Mouse (Mus musculus) layer of hippocampus, adult 8-10 months (tissue): ENCODE measurements around the gene Nxpe3. TPM values are rescaled to one million over a fixed set of nuclear protein-coding genes. Genes with fewer than 3 reads are reported as not detected.
A peak's percentile ranks its signal among the peaks of the same experiment; 100 is the strongest.
"Not testable (repeated sequence)": the region's sequence is repeated elsewhere in the genome, so short reads cannot be mapped to it uniquely, and the experiment has no call there.

Experiments used
- DNase-seq, 2 experiments: peaks; one replicate each; pipeline ENCODE4 v3.0.0; 2022; ENCODE audit warnings: low spot score in 2 of 2
- total RNA-seq, 4 experiments: library from RNA; stranded (reverse); gene quantifications; 2 replicates each; pipeline ENCODE4 v1.2.4; 2022

Nxpe3 gene
- total RNA-seq, 4 experiments from 2014 or later: 12.6 to 13.0 (median 12.8) TPM

DNA sequence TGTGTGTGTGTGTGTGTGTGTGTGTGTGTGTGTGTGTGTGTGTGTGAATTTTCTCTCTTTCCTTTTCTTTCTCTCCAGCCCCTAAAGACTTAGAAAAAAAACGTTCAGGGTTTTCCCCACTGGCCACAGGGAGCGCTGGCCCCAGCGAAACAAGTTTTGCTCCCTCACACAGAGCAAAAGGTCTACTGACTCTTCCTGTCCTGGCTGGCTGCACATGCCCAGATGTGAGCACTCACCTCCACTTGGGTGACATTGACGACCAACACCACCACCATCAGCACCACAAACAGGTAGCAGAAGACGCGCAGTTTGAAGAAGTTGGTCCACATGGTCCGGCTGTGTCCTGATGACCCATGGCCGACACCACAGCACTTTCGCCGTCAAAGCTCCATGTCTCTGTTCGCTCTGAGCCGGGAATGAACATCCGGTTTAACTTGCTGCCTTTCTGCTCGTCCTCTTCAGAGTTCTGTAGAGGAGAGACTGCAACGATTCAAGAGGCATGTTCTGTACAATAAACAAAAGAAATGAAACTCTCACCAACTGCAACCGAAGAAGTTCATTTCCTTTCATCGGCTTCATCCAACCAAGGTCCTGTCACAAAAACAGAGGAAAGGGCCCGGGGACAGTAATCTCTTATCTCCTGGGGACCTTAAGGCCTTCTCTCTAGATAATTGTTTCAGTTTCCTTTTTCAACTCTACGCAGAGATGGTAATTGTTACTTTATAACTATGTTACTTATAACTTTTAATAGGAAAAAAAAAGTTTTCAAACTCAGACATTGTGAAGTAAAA, 4.5 kb downstream of the Nxpe3 start:
- DNase-seq: no peak

DNA sequence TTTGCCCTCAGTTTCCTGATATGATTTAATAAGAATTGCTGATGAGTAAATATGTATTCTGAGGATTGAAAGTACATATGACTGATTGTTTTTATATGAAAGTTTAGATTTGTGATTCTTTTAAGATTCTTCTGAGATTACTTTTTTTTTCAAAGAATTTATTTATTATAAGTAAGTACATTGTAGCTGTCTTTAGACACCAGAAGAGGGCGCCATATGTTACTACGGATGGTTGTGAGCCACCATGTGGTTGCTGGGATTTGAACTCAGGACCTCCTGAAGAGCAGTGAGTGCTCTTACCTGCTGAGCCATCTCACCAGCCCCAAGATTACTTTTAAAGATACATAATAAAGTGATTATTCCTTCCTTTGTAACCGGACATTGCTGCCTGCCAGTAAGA, 5.6 kb downstream of the Nxpe3 start:
- DNase-seq: no peak

DNA sequence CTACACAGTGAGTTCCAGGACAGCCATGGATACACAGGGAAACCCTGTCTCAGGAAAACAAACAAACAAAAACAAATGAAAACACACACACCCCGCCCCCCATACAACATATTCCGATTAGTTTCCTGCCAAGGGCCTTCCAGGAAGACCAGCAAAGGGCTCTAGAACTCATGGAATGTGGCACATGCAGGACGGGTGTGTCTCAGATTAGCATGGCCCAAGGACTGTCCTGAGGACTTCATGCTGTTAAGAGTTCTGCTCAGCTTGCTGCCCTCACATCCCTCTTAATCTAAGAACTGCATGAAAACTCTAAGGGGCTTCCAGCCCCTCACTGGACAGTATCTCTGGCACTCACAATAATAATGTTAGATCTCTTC, 6.5 kb downstream of the Nxpe3 start:
- DNase-seq: no peak

DNA sequence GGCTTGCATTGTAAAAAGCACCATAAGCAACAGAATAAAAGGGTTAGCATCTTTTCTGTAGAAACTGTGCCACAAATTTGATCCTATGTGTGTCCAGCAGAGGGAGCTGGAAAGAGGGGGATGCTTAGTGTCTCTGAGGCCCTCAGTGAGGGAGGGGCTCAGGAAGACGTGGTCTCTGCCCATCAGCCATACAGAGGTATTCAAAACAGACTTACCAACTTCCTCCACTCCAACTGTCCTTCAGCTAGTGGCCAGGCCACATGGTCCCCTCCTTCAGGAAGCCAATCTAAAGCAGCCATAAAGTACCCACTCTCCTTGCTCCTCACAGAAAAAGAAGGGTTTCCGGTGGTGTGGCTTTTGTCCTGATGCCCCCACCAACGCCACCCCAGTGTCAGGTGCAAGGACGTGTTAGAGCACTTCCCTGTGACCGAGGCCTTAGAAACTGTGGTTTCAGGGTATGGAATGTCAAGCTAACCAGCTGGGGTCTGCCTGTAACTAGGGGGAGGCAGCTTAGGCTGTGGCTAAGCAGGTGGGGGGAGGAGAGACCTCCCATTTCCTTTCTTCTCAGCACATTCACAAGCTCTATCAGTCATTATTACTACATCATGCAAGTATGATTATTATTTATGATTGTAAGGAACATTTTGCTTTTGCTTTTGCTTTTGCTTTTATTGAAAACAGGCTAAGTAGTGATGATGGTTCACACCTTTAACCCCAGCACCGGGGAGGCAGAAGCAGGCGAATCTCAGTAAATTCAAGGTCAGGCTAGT, 7.1 kb downstream of the Nxpe3 start:
- no peak for DNase-seq

DNA sequence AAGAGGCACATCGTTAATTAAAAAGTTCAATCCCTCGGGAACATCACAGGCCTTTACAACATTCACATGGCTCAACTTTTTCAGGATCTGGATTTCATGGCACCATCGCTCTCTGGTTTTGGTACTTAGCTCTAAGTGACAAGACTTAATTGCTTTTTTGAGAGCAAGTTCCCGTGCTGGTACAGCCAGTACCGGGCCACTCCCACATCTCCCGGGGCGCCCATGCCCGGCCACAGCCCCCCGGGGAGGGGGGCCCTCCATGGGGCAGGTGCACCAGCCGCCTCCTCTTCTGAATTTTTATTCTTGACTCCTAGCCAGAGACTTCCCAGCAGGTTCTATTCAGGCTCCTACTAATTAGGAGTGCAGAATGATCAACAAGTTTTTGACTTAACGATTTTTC, 10.8 kb downstream of the Nxpe3 start:
- DNase-seq: no peak

DNA sequence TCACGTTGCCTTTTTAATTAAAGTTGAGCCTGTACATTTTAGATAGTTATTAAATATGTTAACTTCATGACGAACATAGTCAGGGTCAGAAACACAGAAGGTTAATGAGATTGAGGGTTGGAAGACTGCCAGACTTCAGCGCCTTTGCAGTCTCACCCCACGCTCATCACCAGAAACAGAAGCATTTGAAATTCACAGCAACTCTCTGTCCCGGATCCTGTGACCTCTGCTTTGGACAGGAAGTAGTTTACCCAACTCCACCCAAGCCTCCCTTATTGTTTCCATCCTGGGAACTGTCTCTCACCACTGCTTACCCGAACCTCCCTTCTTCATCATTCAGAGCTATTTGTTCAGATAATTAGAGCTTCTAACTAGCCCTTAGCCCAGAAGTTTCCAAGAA, 19.1 kb downstream of the Nxpe3 start:
- no peak for DNase-seq

DNA sequence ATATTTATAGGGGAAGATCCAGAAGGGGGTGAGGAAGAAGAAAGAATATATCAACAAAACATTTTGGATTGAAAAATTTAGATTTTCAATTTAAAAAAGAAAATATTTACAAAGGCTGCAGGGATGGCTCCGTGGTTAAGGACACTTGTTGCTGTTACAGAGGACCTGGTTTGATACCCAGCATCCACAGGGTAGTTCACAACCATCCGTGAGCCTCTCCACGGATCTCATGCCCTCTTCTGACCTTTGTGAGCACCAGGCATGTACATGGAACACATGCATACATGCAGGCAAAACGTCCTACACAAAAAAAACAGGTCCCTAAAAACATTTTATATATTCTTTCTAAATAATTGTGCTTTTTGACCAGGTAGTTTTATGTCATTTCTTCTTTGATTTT, 31.3 kb downstream of the Nxpe3 start:
- DNase-seq: no peak

DNA sequence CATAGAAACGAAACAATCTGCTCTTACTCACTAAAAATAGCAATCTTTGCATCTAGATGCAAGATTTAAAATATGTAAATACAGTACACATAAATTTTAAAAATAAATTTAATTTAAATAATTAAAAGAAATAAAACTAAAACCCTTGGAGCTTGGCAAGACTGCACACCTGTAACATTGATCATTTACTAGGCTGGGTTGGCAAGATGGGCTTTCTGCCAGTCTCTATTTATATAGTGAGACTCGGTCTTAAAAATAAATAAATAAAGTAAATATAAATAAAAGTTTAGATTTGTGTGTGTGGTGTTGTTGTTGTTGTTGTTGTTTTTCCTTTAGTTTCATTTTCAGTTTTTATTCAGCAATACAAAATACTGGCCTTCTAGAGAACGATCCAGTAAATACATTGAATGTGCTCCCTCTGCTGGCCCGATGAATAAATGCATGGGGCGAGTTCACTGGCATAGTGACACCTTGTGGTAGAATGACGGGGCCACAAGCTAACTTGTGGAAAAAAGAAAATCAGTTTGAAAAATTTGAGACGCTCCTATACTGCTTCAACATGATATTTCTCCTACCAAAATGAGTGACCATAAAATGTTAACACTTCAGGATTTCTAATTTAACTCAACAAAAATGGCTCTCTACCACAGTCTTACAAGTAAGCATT, 31.8 kb downstream of the Nxpe3 start:
- DNase-seq: peak; percentile 48 to 74

DNA sequence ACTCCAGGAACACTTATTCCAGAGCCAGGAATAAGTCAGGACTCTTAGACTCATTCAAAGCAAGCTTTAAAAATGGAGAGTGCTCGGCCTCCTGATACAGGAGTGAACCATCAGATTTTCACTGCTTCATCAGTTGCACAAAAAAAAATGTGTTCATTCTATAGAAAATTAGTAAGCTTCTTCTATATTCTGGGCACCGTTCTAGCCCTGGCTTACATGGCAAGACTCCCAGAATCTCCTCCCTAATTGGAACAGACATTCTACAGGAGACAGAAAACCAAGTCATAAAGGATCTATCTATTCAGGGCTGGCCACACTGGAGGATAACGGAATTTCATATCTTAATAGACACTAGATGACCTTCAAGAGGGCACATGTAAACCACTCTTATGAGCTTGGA, 34.0 kb downstream of the Nxpe3 start:
- DNase-seq: no peak

DNA sequence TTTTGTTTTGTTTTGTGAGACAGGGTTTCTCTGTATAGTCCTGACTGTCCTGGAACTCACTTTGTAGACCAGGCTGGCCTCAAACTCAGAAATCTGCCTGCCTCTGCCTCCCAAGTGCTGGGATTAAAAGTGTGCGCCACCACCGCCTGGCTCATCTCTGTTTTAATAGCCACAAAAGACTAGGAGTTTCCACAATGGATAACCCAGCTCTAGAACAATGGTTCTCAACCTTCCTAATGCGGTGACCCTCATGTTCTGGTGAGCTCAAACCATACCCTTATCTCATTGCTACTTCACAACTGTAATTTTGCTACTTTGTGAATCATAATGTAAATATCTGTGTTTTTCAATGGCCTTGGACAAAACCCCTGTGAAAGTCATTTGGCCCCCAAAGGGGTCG, 35.7 kb downstream of the Nxpe3 start:
- not testable (repeated sequence) for DNase-seq

DNA sequence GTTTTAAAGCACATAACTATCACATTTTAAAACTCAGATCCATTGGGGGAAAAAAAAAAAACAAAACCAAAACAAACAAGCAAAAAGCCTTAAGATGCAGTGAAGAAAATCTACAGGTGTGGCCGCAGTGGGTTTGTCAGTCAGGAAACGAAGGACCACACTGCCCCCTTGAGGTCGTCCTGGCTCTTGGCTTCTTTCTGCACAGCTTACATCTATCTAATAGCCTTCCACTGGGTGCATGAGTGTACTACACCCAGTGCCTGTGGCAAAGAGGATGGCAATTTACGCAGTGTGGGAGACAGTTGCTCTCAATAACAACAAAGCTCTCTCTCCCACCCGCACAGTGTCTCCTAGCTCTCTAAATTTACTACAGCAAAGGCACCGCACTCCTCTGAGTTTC, 36.6 kb downstream of the Nxpe3 start:
- DNase-seq: peak in 1 of 2 experiments; percentile 64

DNA sequence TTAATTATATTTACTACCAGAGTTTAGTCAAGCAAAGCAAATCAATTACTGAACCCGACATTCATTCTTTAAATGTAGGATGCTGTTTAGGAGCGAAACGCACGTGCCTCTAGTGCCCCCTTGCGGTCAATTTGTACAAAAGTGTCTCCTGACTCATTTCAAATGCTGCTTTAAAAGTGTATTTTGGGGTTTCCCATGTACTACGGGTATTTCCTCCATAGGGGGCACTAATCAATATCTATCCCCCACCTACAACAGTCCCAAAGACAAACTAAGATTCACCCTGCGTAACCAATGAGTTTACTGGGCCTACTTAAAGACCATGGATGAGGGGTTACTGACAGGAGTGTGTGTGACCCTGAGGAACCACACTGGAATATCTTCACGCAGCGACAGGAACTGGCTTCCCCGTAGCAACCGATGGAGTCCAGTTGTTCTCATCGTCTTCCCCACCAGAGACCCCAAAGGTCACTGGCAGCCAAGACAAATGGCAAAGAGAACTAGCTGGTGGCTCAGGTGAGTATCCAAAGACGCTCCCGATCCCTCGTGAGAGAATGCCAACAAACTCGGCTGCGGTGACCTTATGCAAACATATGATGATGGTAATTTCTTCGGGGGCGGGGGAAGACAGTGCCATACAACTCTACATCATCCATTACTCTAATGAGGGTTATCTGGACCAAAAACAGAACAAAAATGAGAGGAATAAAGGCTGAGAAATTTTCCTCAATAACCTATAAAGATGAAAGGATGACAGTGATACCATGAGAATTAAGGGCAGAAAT, 42.0 kb downstream of the Nxpe3 start:
- peak; percentile 47 to 74 for DNase-seq

DNA sequence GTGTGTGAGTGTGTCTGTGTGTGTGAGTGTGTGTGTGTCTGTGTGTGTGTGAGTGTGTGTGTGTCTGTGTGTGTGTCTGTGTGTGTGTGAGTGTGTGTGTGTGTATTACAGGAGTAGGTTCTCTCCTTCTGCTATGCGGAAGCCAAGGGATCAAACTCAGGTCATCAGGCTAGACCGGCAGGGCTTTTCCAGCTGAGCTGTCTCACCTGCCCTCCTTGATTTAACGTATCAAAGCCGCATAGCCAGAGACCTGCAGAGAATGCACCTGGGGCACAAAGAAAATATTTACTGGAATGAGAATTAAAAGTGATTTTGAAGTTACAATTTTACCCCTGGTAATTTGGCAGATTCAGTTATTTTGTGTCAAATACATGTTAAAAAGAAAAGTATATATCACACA, 42.6 kb downstream of the Nxpe3 start:
- no peak for DNase-seq

DNA sequence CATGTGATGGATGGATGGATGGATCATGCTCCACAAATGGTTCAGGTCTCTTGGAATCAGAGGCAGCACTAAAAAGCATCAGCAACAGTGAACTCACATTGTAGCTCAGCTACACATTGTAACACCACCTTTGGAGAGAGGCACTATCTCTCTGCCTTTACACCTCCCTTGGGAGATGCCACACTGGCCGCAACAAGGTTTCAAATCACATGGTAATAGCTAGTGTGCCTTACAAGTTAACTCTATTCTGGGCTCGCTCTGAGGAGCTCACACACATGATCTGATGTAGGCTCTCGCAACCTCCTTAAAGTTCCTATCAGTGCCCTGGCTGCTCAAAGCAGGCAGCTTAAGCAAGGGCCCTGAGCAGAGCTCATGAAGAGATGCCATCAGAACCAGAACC, 44.6 kb downstream of the Nxpe3 start:
- DNase-seq: no peak

DNA sequence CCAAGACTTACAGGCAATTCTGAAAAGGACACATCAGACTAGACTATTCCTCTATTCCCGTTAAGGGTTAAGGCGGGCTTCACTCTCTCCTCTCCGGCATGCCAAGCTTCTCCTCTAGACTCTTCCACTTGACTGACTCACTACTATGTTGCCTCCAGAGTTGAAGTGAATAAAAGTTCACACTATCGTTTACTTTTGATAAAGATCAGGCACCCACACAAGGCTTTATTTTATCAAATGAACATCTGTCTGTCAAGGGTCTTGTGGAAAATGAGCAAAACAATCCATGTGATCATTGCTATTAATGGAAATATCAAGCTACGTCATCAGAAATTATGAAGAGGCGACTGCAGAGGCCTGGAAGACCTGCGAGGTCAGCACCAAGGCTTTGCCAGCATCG, 47.4 kb downstream of the Nxpe3 start:
- no peak for DNase-seq

DNA sequence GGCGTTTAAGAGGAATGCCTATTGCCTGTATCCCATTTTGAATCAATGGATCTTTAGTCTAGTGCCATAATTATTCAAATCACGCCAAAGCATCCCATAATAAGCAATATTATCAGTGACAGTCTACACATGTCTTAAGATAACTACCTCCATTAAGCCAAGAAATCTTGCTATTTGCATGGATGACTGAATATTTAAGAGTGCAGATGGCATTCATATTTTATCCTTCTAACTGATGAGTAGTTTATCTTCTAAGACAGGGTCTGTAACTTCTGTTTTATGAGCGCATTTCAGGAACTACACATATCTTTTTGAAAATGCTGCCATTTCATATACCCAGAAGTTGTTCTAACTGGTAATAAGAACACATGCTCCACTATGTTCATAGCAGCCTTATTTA, 50.2 kb downstream of the Nxpe3 start:
- no peak for DNase-seq

DNA sequence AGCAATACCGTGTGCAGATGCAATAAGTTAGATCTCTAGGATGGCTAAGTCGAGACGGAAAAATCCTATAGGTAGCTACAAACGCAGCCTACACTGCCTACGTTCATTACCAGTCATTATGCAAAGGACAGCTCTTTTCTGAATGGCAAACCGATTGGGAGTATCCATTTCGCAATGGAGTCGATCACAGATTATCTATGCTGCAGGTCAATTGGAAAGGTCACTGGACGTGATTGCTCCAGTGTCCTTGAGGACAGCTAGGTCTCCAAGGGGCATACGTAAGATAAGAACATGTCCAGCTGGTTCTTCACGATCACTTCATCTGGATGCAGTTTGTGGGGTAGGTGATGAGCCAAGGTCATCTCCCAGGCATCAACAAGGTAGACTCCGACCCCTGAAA, 51.2 kb downstream of the Nxpe3 start:
- no peak for DNase-seq

DNA sequence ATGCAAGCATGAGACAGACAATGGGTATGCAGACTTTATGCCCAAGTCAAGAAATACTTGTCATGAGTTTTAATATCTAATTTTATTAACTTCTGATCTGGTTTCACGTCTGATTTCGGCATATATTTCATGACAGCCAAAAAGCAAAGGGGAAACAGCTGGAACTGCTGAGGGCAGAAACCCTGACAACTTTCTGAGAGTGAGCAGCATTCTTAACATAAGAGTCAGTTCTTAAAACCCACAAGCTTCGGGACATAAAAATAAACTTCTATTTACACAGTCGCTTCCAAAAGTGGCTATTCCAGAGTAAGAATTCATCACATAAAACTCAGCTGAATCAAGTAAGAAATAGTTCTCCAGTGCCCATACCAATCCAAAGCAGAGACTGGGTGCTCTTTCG, 52.0 kb downstream of the Nxpe3 start:
- DNase-seq: no peak

DNA sequence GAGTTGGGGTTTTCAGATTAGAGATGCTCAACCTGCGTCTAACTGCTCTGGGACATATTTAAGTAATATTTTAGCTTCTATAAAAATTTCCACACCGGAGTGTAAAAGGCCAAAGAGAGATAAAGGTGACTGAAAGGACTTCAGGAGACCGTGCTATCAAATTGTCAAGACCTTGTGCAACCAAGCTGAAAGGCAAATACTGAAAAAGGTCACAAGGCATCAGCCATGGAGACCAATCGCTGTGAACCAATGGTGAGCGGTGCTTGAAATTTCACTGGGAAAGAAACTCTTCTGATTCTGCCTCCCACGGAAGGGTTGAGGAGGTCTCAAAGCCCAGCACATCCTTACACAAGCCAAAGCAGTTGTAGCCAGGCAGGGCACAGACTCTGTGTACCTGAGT, 53.6 kb downstream of the Nxpe3 start:
- DNase-seq: no peak

DNA sequence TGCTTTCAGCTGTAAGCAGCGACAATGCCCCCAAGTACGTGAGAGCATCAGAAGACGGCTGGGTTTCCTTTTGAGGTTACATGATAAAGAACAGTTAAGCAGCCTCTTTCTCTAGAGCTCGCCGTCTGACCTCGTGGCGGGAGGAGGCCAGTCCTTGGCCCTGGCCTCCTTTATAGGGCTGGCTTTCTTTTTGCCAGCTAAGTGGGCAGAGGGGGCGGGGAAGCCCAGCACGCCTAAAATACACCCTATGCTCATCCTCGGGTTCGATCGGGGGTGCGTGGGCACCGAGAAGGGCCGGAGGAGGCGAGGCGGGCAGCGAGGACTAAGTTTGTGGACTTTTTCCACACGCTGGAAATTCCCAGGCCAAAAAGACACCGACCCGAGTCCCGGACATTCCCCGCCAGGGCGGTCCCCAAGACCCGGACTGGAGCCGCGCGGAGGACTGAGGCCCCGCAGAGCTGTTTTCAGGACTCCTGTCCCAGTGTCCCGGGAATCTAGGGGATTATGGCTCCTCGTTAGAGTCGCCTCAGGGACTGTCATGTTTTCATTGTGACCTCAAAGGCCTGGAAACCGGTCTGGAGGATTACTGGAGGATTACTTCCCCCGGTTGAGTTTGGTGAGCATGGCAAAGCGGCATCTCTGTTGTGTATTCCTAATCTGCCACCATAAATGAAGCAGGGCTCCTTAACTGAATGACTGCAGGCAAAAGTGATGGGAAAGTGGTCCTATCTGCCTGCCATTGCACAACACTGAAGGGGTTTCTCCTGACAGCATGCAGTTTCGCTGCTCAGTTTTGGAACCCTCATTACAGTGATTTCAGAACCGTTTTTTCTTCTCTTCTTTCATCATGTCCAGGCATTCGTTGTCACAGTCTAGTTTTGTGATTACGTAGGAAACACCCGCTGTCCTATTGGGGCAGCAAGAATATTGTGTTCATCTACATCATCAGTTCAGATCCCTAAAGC, 56.3 kb downstream of the Nxpe3 start, which contains the start of gene Nfkbiz:
TSS of gene Nfkbiz (minus strand) at position 390 of the 965 bp plus-strand sequence.
- peak; percentile 55 to 73 for DNase-seq
